Mouse (Mus musculus) liver, adult 2 months (tissue): Measurements from ENCODE around the gene Nol3.

Experiments
- CTCF ChIP-seq: fragments of 200-500 bp; IDR thresholded peaks from 2 replicates; pipeline ENCODE4 v1.5.1; 2011; ENCODE audit warnings: low read depth, low read length, control low read depth
- POLR2A ChIP-seq: fragments of 200-500 bp; IDR thresholded peaks from 2 replicates; pipeline ENCODE4 v1.6.1; 2011; ENCODE audit warnings: low read length, control low read depth; ENCODE audit not compliant: insufficient read depth; ENCODE audit errors: extremely low read depth

GRCm38 (mm10) chr8:105281821-105282220 is 5.9 kb downstream of the Nol3 start:
- TF ChIP-seq CTCF (no peak), POLR2A (no peak)
